Mouse (Mus musculus) kidney, adult 2 months (tissue): Measurements from ENCODE around the gene Ybx1.

Source experiments
- CTCF ChIP-seq: fragments of 200-500 bp; conservative IDR thresholded peaks from 2 replicates; pipeline ENCODE4 v1.5.1; 2011; ENCODE audit warnings: low read depth, mild to moderate bottlenecking, control low read depth, low read length, moderate library complexity, mixed read lengths; ENCODE audit not compliant: insufficient read depth, insufficient read length
- POLR2A ChIP-seq: fragments of 200-500 bp; IDR thresholded peaks from one replicate; pipeline ENCODE4 v1.6.1; 2011; ENCODE audit warnings: low read depth, low read length, control low read depth

DNA sequence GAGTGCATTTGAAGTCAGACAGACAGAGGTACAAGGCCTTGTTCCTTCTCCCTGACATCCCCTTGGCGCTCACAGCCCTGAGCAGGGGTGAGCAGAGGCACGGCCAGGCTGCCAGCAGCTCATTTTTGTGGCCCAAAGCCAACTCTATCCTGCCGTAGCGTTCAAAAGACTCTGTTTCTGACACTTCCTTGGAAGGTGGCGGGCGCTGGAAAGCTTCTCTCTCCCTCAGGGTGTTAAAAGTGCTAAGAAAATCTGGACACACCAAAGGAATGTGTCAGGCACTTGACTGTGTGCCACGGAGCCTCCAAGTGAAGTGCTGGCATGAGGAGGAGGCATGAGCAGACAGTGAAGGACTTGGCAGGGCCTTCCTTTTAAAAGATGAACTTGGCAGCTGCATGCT is 48.8 kb downstream of the Ybx1 start:
- TF ChIP-seq CTCF = no peak
- no peak for TF ChIP-seq POLR2A
